Mouse (Mus musculus) ES-Bruce4 (cell line): Measurements from ENCODE around the gene Adap1. TPM values are rescaled to one million over a fixed set of nuclear protein-coding genes. Genes with fewer than 3 reads are reported as not detected.
A peak's percentile ranks its signal among the peaks of the same experiment; 100 is the strongest.

Experiments used
- H3K27ac ChIP-seq: 2 replicates; pipeline ENCODE4 v1.5.1; 2012; ENCODE audit warnings: low read length, inconsistent platforms; ENCODE audit not compliant: insufficient read depth
- H3K27me3 ChIP-seq: 2 replicates; pipeline ENCODE4 v1.6.1; 2012; ENCODE audit warnings: mild to moderate bottlenecking, low read length, inconsistent platforms; ENCODE audit not compliant: control insufficient read depth, poor library complexity, insufficient read depth, severe bottlenecking
- H3K36me3 ChIP-seq: 2 replicates; pipeline ENCODE4 v1.6.1; 2012; ENCODE audit warnings: inconsistent platforms, mild to moderate bottlenecking, low read length, moderate library complexity; ENCODE audit not compliant: control insufficient read depth, poor library complexity, insufficient read depth, severe bottlenecking
- H3K4me1 ChIP-seq: one replicate; pipeline ENCODE4 v1.8.1; 2011; ENCODE audit warnings: low read length; ENCODE audit not compliant: control insufficient read depth, insufficient read depth
- H3K4me3 ChIP-seq: 2 replicates; pipeline ENCODE4 v1.5.1; 2011; ENCODE audit warnings: low read depth, mild to moderate bottlenecking, low read length
- H3K9ac ChIP-seq: 2 replicates; pipeline ENCODE4 v1.6.1; 2012; ENCODE audit warnings: low read depth, mild to moderate bottlenecking, inconsistent platforms; ENCODE audit not compliant: poor library complexity, severe bottlenecking
- H3K9me3 ChIP-seq: replicated peaks from 2 replicates; pipeline ENCODE4 v1.6.1; 2012; ENCODE audit warnings: mild to moderate bottlenecking, low read length, inconsistent platforms; ENCODE audit not compliant: control insufficient read depth, poor library complexity, insufficient read depth, severe bottlenecking
- CTCF ChIP-seq: IDR thresholded peaks from one replicate; pipeline ENCODE4 v1.8.1; 2011; ENCODE audit warnings: low read depth, low read length
- EP300 ChIP-seq: IDR thresholded peaks from 2 replicates; pipeline ENCODE4 v1.6.1; 2011; ENCODE audit warnings: low read depth, low read length; ENCODE audit not compliant: insufficient read depth
- POLR2A ChIP-seq: IDR thresholded peaks from one replicate; pipeline ENCODE4 v1.8.1; 2011; ENCODE audit warnings: low read length; ENCODE audit not compliant: insufficient read depth
- polyA plus RNA-seq: library from polyadenylated mRNA; stranded (reverse); fragments of >200 nt; gene quantifications from 2 replicates; pipeline ENCODE4 v1.2.4, GENCODE M21; 2011; ENCODE audit warnings: low read depth; ENCODE audit not compliant: missing spikeins, insufficient read depth, insufficient read length

The Adap1 gene
- polyA plus RNA-seq, 1 experiment, result 16.5 TPM

DNA sequence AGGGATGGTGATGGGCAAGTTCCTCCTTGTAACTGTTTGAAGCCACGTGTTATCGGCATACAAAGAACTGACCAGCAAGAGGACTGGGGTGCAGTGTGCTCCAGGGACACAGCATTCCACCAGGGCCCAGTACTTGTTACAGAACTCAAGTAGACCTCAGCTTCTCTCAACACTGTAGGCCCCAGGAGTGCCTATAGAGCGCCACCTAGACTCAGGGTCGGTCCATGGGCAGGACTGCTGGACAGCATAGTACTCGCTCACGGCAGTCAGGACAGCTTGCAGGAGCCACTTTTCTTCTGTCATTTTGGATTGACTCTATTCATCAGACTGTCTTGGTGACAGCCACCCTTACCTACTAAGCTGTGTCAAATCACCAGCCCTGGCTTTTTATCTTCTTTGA is 70.5 kb downstream of the Adap1 start:
- Histone ChIP-seq H3K4me3 (no peak overlapping the region), H3K9ac (no peak overlapping the region), H3K27ac (no peak overlapping the region), H3K4me1 (peaks cover 2% of the 10 kb centered on the region), H3K9me3 (no peaks in the 10 kb centered on the region), H3K27me3 (no peaks in the 10 kb centered on the region), H3K36me3 (no peaks in the 10 kb centered on the region)
- TF ChIP-seq POLR2A (no peak), CTCF (peak; percentile 31)

GRCm38 (mm10) chr5:139253301-139253741 is 72.1 kb downstream of the Adap1 start:
- Histone ChIP-seq H3K9me3 (no peaks in the 10 kb centered on the region), H3K27ac (no peak overlapping the region), H3K4me3 (peak overlapping the region; percentile 96), H3K36me3 (peaks cover 5% of the 10 kb centered on the region), H3K4me1 (peaks cover 2% of the 10 kb centered on the region), H3K9ac (peak overlapping the region; percentile 72), H3K27me3 (no peaks in the 10 kb centered on the region)
- no peak for TF ChIP-seq EP300
- TF ChIP-seq POLR2A, result no peak
- TF ChIP-seq CTCF, result no peak

- H3K9ac ChIP-seq, result peak overlapping the region; percentile 72
- no peaks in the 10 kb centered on the region for H3K27me3 ChIP-seq
- TF ChIP-seq EP300 (no peak), POLR2A (no peak), CTCF (no peak)
- H3K9me3 ChIP-seq, result no peaks in the 10 kb centered on the region
- H3K36me3 ChIP-seq, result peaks cover 10% of the 10 kb centered on the region
- H3K4me1 ChIP-seq, result peaks cover 2% of the 10 kb centered on the region
- H3K4me3 ChIP-seq, result peak overlapping the region; percentile 96
- peak overlapping the region; percentile 29; the same call in 1 of the 2 replicates for H3K27ac ChIP-seq
Measured at GRCm38 (mm10) chr5:139252910-139253245, 72.5 kb downstream of the Adap1 start.

- peak within 1 kb of the TSS; percentile 39; the same call in 1 of the 2 replicates for H3K27ac ChIP-seq
- peak within 1 kb of the TSS; percentile 72 for H3K9ac ChIP-seq
- peaks cover 2% of the 10 kb centered on the region for H3K4me1 ChIP-seq
- H3K9me3 ChIP-seq, result no peaks in the 10 kb centered on the region
- TF ChIP-seq EP300 (no peak), CTCF (no peak), POLR2A (peak; percentile 88)
- H3K27me3 ChIP-seq, result no peaks in the 10 kb centered on the region
- peak within 1 kb of the TSS; percentile 96 for H3K4me3 ChIP-seq
- peaks cover 13% of the 10 kb centered on the region for H3K36me3 ChIP-seq
Measured at GRCm38 (mm10) chr5:139252081-139252909, 73.1 kb downstream of the Adap1 start, which contains the start of gene Get4. Gene Get4, plus strand, starts transcription at chr5:139252324.

- H3K9me3 ChIP-seq, result no peaks in the 10 kb centered on the region
- peak overlapping the region; percentile 54 for H3K9ac ChIP-seq
- peaks cover 2% of the 10 kb centered on the region for H3K4me1 ChIP-seq
- no peaks in the 10 kb centered on the region for H3K27me3 ChIP-seq
- TF ChIP-seq EP300 (no peak), CTCF (no peak), POLR2A (no peak)
- peak overlapping the region; percentile 71 for H3K4me3 ChIP-seq
- peaks cover 19% of the 10 kb centered on the region for H3K36me3 ChIP-seq
- peak overlapping the region; percentile 39; the same call in 1 of the 2 replicates for H3K27ac ChIP-seq
Measured at GRCm38 (mm10) chr5:139251736-139252080, 73.7 kb downstream of the Adap1 start.

- Histone ChIP-seq H3K9me3 (no peaks in the 10 kb centered on the region), H3K9ac (peak overlapping the region; percentile 54), H3K27ac (no peak overlapping the region), H3K4me3 (no peak overlapping the region), H3K36me3 (peaks cover 23% of the 10 kb centered on the region), H3K27me3 (no peaks in the 10 kb centered on the region), H3K4me1 (peaks cover under 1% of the 10 kb centered on the region)
- TF ChIP-seq POLR2A (no peak), EP300 (no peak), CTCF (no peak)
Measured at GRCm38 (mm10) chr5:139251279-139251678, 74.1 kb downstream of the Adap1 start.
